Mouse (Mus musculus) midbrain, embryonic 16.5 days (tissue): ENCODE measurements around the gene Svbp. TPM values are rescaled to one million over a fixed set of nuclear protein-coding genes. Genes with fewer than 3 reads are reported as not detected.

Experiments
- ATAC-seq: fragments of 200-750 bp; cut with Nextera tagmentation; 2 replicates; pipeline ENCODE4 v1.8.0; 2017; ENCODE audit warnings: moderate TSS enrichment
- H3K27ac ChIP-seq: fragments of 300-500 bp; sonication (generic); 2 replicates; pipeline ENCODE4 v1.5.1; 2014; ENCODE audit warnings: mild to moderate bottlenecking, low read length, mixed read lengths
- H3K27me3 ChIP-seq: fragments of 300-500 bp; sonication (generic); 2 replicates; pipeline ENCODE4 v1.6.1; 2014; ENCODE audit warnings: low read depth, low read length, mixed read lengths; ENCODE audit not compliant: control insufficient read depth, insufficient read depth
- H3K36me3 ChIP-seq: fragments of 300-500 bp; sonication (generic); 2 replicates; pipeline ENCODE4 v1.6.1; 2014; ENCODE audit warnings: mild to moderate bottlenecking, low read length, moderate library complexity, mixed read lengths; ENCODE audit not compliant: control insufficient read depth, insufficient read depth
- H3K4me1 ChIP-seq: fragments of 300-500 bp; sonication (generic); 2 replicates; pipeline ENCODE4 v1.6.1; 2014; ENCODE audit warnings: mild to moderate bottlenecking, low read length, mixed read lengths; ENCODE audit not compliant: control insufficient read depth, insufficient read depth
- H3K4me2 ChIP-seq: fragments of 300-500 bp; sonication (generic); 2 replicates; pipeline ENCODE4 v1.6.1; 2014; ENCODE audit warnings: mild to moderate bottlenecking, low read length, mixed read lengths
- H3K4me3 ChIP-seq: fragments of 300-500 bp; sonication (generic); 2 replicates; pipeline ENCODE4 v1.5.1; 2014; ENCODE audit warnings: low read depth, mild to moderate bottlenecking, low read length, moderate library complexity, mixed read lengths
- H3K9ac ChIP-seq: fragments of 300-500 bp; sonication (generic); 2 replicates; pipeline ENCODE4 v1.6.1; 2014; ENCODE audit warnings: low read depth, low read length, mixed read lengths
- H3K9me3 ChIP-seq: fragments of 300-500 bp; sonication (generic); replicated peaks from 2 replicates; pipeline ENCODE4 v1.6.1; 2014; ENCODE audit warnings: mild to moderate bottlenecking, low read length, mixed read lengths; ENCODE audit not compliant: control insufficient read depth, poor library complexity, severe bottlenecking
- WGBS: fragments of 180-500 bp; shearing (Covaris S2); extraction: QIAGEN DNeasy Blood & Tissue Kit; methylation state at CpG from one replicate; pipeline ENCODE4 v1.1.7; 2014; 5-methylcytosine and 5-hydroxymethylcytosine counted together
- polyA plus RNA-seq: library from polyadenylated mRNA; unstranded; fragments of >200 nt; fragmentation: Nextera tagmentation; extraction: Ambion mirVana; gene quantifications from 2 replicates; pipeline ENCODE4 v1.2.1, GENCODE M21; 2015

Svbp gene
- polyA plus RNA-seq, 1 experiment from 2014 or later = 220 TPM

GRCm38 (mm10) chr4:119234348-119234747 is 39.2 kb downstream of the Svbp start:
- no peaks in the 10 kb centered on the region for H3K9me3 ChIP-seq
- H3K9ac ChIP-seq = no peak overlapping the region; the same call in 1 of the 2 replicates
- peak overlapping the region; percentile 93 for H3K4me2 ChIP-seq
- no peaks in the 10 kb centered on the region for H3K27me3 ChIP-seq
- no peak for ATAC-seq
- H3K27ac ChIP-seq = no peak overlapping the region
- peak overlapping the region; percentile 86 for H3K4me3 ChIP-seq
- H3K36me3 ChIP-seq = no peaks in the 10 kb centered on the region; the same call in 1 of the 2 replicates
- peaks cover 16% of the 10 kb centered on the region for H3K4me1 ChIP-seq
- WGBS = 83% methylated on average over 3 of the region's 3 CpGs

- no peaks in the 10 kb centered on the region for H3K27me3 ChIP-seq
- H3K4me2 ChIP-seq = no peak overlapping the region
- no peak overlapping the region for H3K9ac ChIP-seq
- H3K27ac ChIP-seq = no peak overlapping the region
- H3K36me3 ChIP-seq = peaks cover 16% of the 10 kb centered on the region
- peaks cover 13% of the 10 kb centered on the region for H3K4me1 ChIP-seq
- H3K9me3 ChIP-seq = no peaks in the 10 kb centered on the region
- no peak for ATAC-seq
- H3K4me3 ChIP-seq = no peak overlapping the region
- WGBS = 70% methylated on average over 3 of the region's 3 CpGs
Observed at GRCm38 (mm10) chr4:119238661-119239060, 43.6 kb downstream of the Svbp start.

DNA sequence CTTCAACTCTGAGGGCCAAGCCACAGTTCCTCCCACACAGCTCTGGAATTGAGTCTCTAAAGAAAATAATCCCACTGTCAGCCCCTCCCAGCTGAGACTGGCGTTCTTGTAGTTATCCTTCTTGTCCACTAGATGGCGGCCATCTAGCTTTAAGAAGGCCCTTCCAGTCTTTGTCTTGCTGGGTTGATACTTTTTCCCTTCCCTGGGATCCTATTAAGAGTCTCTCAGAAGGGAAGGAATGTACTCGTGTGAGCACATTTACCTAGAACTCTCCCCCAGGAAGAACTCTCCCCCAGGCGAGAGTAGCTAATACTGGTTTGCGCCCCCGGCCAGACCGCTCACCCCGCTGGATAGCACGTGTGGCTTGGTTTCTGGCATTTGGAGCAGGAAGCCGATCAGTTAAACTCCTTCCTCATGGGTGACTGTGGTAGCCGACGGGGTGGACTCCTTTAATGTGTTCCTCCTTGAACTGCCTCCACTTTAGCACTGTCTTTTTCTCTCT is 44.1 kb downstream of the Svbp start:
- Histone ChIP-seq H3K4me3 (no peak overlapping the region), H3K9ac (peak overlapping the region; percentile 31; the same call in 1 of the 2 replicates)

GRCm38 (mm10) chr4:119241664-119242063 is 46.6 kb downstream of the Svbp start:
- Histone ChIP-seq H3K27ac (no peak overlapping the region), H3K9me3 (no peaks in the 10 kb centered on the region), H3K36me3 (peaks cover 16% of the 10 kb centered on the region), H3K9ac (no peak overlapping the region), H3K4me3 (no peak overlapping the region), H3K4me2 (no peak overlapping the region), H3K27me3 (no peaks in the 10 kb centered on the region), H3K4me1 (0 out of 2 replicates have a peak, but pooled peaks cover 4% of the 10 kb centered on the region)
- no peak for ATAC-seq
- WGBS = 89% methylated on average over 14 of the region's 14 CpGs

More for the DNA sequence above, 44.1 kb downstream of the Svbp start:
- ATAC-seq = peak; percentile 69
- H3K27me3 ChIP-seq = no peaks in the 10 kb centered on the region
- peaks cover 16% of the 10 kb centered on the region for H3K36me3 ChIP-seq
- H3K9me3 ChIP-seq = no peaks in the 10 kb centered on the region
- whole genome bisulfite sequencing = 44% methylated on average over 12 of the region's 12 CpGs
- H3K27ac ChIP-seq = peak overlapping the region; percentile 74
- peaks cover 8% of the 10 kb centered on the region for H3K4me1 ChIP-seq
- H3K4me2 ChIP-seq = peak overlapping the region; percentile 31

- 93% methylated on average over 12 of the region's 12 CpGs for WGBS
- no peak overlapping the region for H3K4me2 ChIP-seq
- H3K4me3 ChIP-seq = no peak overlapping the region
- no peaks in the 10 kb centered on the region for H3K9me3 ChIP-seq
- no peak overlapping the region for H3K9ac ChIP-seq
- no peaks in the 10 kb centered on the region for H3K27me3 ChIP-seq
- peaks cover 16% of the 10 kb centered on the region; the same call in 1 of the 2 replicates for H3K36me3 ChIP-seq
- H3K4me1 ChIP-seq = 0 out of 2 replicates have a peak, but pooled peaks cover 4% of the 10 kb centered on the region
- ATAC-seq = no peak
- H3K27ac ChIP-seq = no peak overlapping the region
Observed at GRCm38 (mm10) chr4:119242571-119242970, 47.5 kb downstream of the Svbp start.

- Histone ChIP-seq H3K4me1 (0 out of 2 replicates have a peak, but pooled peaks cover 2% of the 10 kb centered on the region), H3K27ac (no peak overlapping the region), H3K4me3 (no peak overlapping the region), H3K9me3 (no peaks in the 10 kb centered on the region), H3K36me3 (peaks cover 16% of the 10 kb centered on the region; the same call in 1 of the 2 replicates), H3K27me3 (no peaks in the 10 kb centered on the region), H3K9ac (no peak overlapping the region), H3K4me2 (no peak overlapping the region)
- 84% methylated on average over 22 of the region's 22 CpGs for WGBS
- no peak for ATAC-seq
Observed at GRCm38 (mm10) chr4:119244468-119245240, 49.5 kb downstream of the Svbp start.

DNA sequence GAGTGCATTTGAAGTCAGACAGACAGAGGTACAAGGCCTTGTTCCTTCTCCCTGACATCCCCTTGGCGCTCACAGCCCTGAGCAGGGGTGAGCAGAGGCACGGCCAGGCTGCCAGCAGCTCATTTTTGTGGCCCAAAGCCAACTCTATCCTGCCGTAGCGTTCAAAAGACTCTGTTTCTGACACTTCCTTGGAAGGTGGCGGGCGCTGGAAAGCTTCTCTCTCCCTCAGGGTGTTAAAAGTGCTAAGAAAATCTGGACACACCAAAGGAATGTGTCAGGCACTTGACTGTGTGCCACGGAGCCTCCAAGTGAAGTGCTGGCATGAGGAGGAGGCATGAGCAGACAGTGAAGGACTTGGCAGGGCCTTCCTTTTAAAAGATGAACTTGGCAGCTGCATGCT is 50.5 kb downstream of the Svbp start:
- Histone ChIP-seq H3K36me3 (peaks cover 16% of the 10 kb centered on the region; the same call in 1 of the 2 replicates), H3K4me2 (no peak overlapping the region), H3K4me1 (0 out of 2 replicates have a peak, but pooled peaks cover 2% of the 10 kb centered on the region), H3K9me3 (no peaks in the 10 kb centered on the region), H3K27ac (no peak overlapping the region), H3K4me3 (no peak overlapping the region), H3K27me3 (no peaks in the 10 kb centered on the region), H3K9ac (no peak overlapping the region)
- no peak for ATAC-seq
- WGBS = 75% methylated on average over 7 of the region's 7 CpGs

DNA sequence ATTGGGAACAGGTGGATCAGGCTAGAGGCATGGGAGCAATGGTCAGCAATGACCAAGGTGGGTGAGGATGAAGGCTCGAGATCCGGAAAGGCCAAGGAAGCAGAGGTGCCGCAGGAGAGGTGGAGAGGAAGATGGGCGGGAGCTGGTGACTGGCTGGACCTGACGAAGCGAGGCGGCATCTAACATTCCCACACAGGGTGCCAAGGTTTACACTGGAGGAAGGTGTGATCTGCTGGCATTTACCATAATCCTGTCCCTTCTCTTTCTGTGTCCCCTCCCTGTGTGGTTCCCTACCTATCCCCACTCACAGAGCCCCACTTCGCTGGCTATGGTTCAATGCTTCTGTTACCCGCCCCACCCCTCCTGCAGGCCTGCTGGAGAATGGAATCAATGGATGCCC is 50.9 kb downstream of the Svbp start:
- H3K4me3 ChIP-seq = no peak overlapping the region
- H3K36me3 ChIP-seq = peaks cover 16% of the 10 kb centered on the region; the same call in 1 of the 2 replicates
- no peak overlapping the region for H3K9ac ChIP-seq
- WGBS = 70% methylated on average over 9 of the region's 9 CpGs
- H3K27ac ChIP-seq = no peak overlapping the region
- H3K4me2 ChIP-seq = no peak overlapping the region
- H3K9me3 ChIP-seq = no peaks in the 10 kb centered on the region
- H3K4me1 ChIP-seq = 0 out of 2 replicates have a peak, but pooled peaks cover 2% of the 10 kb centered on the region
- no peaks in the 10 kb centered on the region for H3K27me3 ChIP-seq
- ATAC-seq = no peak

DNA sequence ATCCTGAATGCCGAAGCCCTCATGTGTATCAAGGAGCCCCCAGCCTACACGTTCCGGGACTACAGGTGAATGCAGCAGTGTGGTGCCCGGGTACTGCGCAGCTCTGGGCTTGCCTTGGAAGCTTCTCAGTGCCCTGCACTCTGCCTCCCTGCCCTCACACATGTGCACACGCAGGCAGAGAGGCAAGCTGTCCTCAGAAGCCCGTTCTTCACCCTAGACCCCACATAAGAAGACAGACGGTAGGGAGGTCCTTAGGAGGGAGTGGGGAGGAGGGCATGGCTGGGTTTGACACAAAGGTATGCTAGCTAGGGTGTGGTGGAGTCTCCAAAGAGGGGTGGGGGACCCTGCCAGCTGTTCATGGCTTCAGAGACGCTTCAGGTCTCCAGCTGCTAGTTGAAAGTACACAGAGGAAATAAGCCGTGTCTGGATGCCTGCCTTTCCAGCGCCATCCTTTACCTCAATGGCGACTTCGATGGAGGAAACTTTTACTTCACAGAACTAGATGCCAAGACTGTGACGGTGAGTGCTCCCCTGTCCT is 51.7 kb downstream of the Svbp start:
- Histone ChIP-seq H3K27me3 (no peaks in the 10 kb centered on the region), H3K4me1 (0 out of 2 replicates have a peak, but pooled peaks cover 2% of the 10 kb centered on the region), H3K27ac (no peak overlapping the region), H3K9ac (no peak overlapping the region), H3K4me3 (no peak overlapping the region), H3K36me3 (peaks cover 11% of the 10 kb centered on the region; the same call in 1 of the 2 replicates), H3K9me3 (no peaks in the 10 kb centered on the region), H3K4me2 (no peak overlapping the region)
- ATAC-seq = no peak
- 78% methylated on average over 14 of the region's 14 CpGs for WGBS
